In the genomic region with DNA sequence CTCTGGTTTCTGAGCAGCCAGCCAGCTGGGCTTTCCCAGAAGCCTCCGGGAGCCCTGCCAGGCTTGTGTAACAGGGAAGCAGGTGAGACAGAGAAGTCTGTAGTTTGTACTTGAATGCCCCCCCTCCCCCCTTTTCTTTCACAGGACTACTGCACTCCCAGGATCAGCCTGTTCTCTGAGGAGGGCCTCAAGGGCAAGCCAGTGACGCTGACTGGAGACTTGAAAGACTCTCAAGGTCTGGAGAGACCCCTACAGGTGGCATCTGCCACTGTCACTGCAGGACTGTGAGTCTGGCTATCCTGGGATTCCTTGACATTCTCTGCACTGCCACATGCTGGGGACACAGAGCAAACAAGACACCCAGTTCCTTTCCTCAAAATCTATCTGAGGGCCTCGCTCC, we compare ENCODE assay signal across 10 mouse cellular contexts. TPM values are rescaled to one million over a fixed set of nuclear protein-coding genes. Genes with fewer than 3 reads are reported as not detected.
DNase-seq lines count a peak whose midpoint lies in the region; ATAC-seq lines count a peak whose summit lies in the region.
"Had no signal": no experiment of that assay in that cellular context is flagged by ENCODE, and none has a peak within 500 bp of the region (broad histone marks: within the 10 kb centered on the region; RNA-seq: fewer than 3 reads in every experiment).

No protein-coding gene starts in this region.

- H3K27ac ChIP-seq in forebrain, embryonic 14.5 days (ENCODE audit: low read depth, low read length): no peak overlapping the region

- H3K9ac ChIP-seq in forebrain, embryonic 14.5 days (ENCODE audit: low read length): no peak overlapping the region

- no peaks in the 10 kb centered on the region for H3K9me3 ChIP-seq in forebrain, embryonic 14.5 days (replicated peaks; ENCODE audit: control insufficient read depth, low read length)

- 0 out of 2 replicates have a peak, but pooled peaks have one; percentile 34 for ATAC-seq in forebrain, embryonic 14.5 days

- peaks cover 9% of the 10 kb centered on the region for H3K4me1 ChIP-seq in forebrain, embryonic 14.5 days (ENCODE audit: control insufficient read depth, insufficient read depth, low read length)

- H3K36me3 ChIP-seq in forebrain, embryonic 14.5 days (ENCODE audit: control insufficient read depth, insufficient read depth, low read length): no peaks in the 10 kb centered on the region

- peaks cover 11% of the 10 kb centered on the region for H3K27me3 ChIP-seq in forebrain, embryonic 14.5 days (replicated peaks; ENCODE audit: control insufficient read depth, insufficient read depth, low read length)

- no peak overlapping the region for H3K4me3 ChIP-seq in forebrain, embryonic 14.5 days (ENCODE audit: low read depth, low read length)

- WGBS in forebrain, embryonic 14.5 days: 11% methylated on average over 3 of the region's 3 CpGs

- peak; percentile 13 for DNase-seq in adrenal gland, adult 2 months
- no peak for DNase-seq in adrenal gland, adult 8-10 months
- peak; percentile 40 for DNase-seq in right cerebral cortex, adult 18-20 months
- no peak for DNase-seq in right cerebral cortex, postnatal 25 days
- DNase-seq in forebrain, embryonic 14.5 days (ENCODE audit: low spot score): peak; percentile 72
- DNase-seq in kidney, postnatal 10 days: peak; percentile 83
- peak; percentile 78 for DNase-seq in lung, postnatal 36 days
- peak; percentile 74 for DNase-seq in testis, postnatal 10 days (ENCODE audit: low spot score)

- no peak overlapping the region for H3K4me2 ChIP-seq in forebrain, embryonic 14.5 days (ENCODE audit: low read length)

RNA-seq across cellular contexts. Expression of a gene that starts 16.2 kb away (rescaled TPM):
- total RNA-seq in adrenal gland, adult 2 months (2021): 10 to 100 TPM; 17.0 to 23.2 TPM
- 9.5 and 9.7 TPM in 2 replicates for polyA plus RNA-seq in adrenal gland, adult 2 months (2012; rRNA removed)
- total RNA-seq in adrenal gland, adult 8-10 months (2022): 10 to 100 TPM; 13.4 to 23.4 (median 19.6) TPM
- polyA plus RNA-seq in forebrain, embryonic 14.5 days (2014; fragmentation: Nextera tagmentation; extraction: Ambion mirVana): 1.3 and 2.3 TPM in 2 replicates

RNA-seq across cellular contexts. Expression of a gene that starts 18.1 kb away (rescaled TPM):
- total RNA-seq in adrenal gland, adult 2 months (2021): under 1 TPM; 0.14 to 0.46 TPM
- polyA plus RNA-seq in adrenal gland, adult 2 months (2012; rRNA removed): 0.12 and 0.21 TPM in 2 replicates
- not detected for total RNA-seq in adrenal gland, adult 8-10 months (2022)
- polyA plus RNA-seq in forebrain, embryonic 14.5 days (2014; fragmentation: Nextera tagmentation; extraction: Ambion mirVana): 0.72 and 1.9 TPM in 2 replicates

RNA-seq across cellular contexts. Expression of a gene that starts 23.7 kb away (rescaled TPM):
- total RNA-seq in adrenal gland, adult 2 months (2021): 1 to 10 TPM; 5.4 to 6.7 TPM
- polyA plus RNA-seq in adrenal gland, adult 2 months (2012; rRNA removed): 7.5 and 10.1 TPM in 2 replicates
- 10 to 100 TPM in 2 of 4 experiments, 1 to 10 TPM in 2; 6.0 to 21.7 (median 13.2) TPM for total RNA-seq in adrenal gland, adult 8-10 months (2022)
- polyA plus RNA-seq in forebrain, embryonic 14.5 days (2014; fragmentation: Nextera tagmentation; extraction: Ambion mirVana): 9.0 and 12.5 TPM in 2 replicates

RNA-seq across cellular contexts. Expression of a gene that starts 25.1 kb away (rescaled TPM):
- total RNA-seq in adrenal gland, adult 2 months (2021): under 1 TPM in 1 of 2 experiments, not detected in 1; 0.21 TPM
- polyA plus RNA-seq in adrenal gland, adult 2 months (2012; rRNA removed): 0.98 and 1.1 TPM in 2 replicates
- under 1 TPM in 1 of 4 experiments, not detected in 3; 0.40 TPM for total RNA-seq in adrenal gland, adult 8-10 months (2022)
- not detected in 2 replicates for polyA plus RNA-seq in forebrain, embryonic 14.5 days (2014; fragmentation: Nextera tagmentation; extraction: Ambion mirVana)
- total RNA-seq: layer of hippocampus, postnatal 36 days had no signal
- polyA plus RNA-seq: stomach, embryonic 14.5 days had no signal

RNA-seq across cellular contexts. Expression of a gene that starts 49.9 kb away (rescaled TPM):
- total RNA-seq in adrenal gland, adult 2 months (2021): 100 to 1,000 TPM in 1 of 2 experiments, 10 to 100 TPM in 1; 99.6 to 109 TPM
- polyA plus RNA-seq in adrenal gland, adult 2 months (2012; rRNA removed): 380 and 502 TPM in 2 replicates
- total RNA-seq in adrenal gland, adult 8-10 months (2022): 100 to 1,000 TPM in 2 of 4 experiments, 10 to 100 TPM in 2; 81.0 to 121 (median 98.4) TPM
- polyA plus RNA-seq in forebrain, embryonic 14.5 days (2014; fragmentation: Nextera tagmentation; extraction: Ambion mirVana): 351 and 372 TPM in 2 replicates

Comparison
In these comparisons a context has a peak if more than half of its experiments do, and no peak if none do; other contexts are left out.
1. DNase-seq: peak in adrenal gland, adult 2 months (single experiment), right cerebral cortex, adult 18-20 months (single experiment), forebrain, embryonic 14.5 days (single experiment), kidney, postnatal 10 days (single experiment), lung, postnatal 36 days (single experiment) and testis, postnatal 10 days (single experiment); none in adrenal gland, adult 8-10 months (single experiment) and right cerebral cortex, postnatal 25 days (single experiment).